Mouse (Mus musculus): ENCODE measurements around the gene Agrp.

Agrp gene

GRCm38 (mm10) chr8:105550083-105550482 lies 87.1 kb downstream of the Agrp start:
- DNase-seq (ENCODE audit: low read depth, low spot score) = no peak

- no peak for DNase-seq (ENCODE audit: low read depth, low spot score)
Observed at GRCm38 (mm10) chr8:105549506-105549905, 87.7 kb downstream of the Agrp start.

DNA sequence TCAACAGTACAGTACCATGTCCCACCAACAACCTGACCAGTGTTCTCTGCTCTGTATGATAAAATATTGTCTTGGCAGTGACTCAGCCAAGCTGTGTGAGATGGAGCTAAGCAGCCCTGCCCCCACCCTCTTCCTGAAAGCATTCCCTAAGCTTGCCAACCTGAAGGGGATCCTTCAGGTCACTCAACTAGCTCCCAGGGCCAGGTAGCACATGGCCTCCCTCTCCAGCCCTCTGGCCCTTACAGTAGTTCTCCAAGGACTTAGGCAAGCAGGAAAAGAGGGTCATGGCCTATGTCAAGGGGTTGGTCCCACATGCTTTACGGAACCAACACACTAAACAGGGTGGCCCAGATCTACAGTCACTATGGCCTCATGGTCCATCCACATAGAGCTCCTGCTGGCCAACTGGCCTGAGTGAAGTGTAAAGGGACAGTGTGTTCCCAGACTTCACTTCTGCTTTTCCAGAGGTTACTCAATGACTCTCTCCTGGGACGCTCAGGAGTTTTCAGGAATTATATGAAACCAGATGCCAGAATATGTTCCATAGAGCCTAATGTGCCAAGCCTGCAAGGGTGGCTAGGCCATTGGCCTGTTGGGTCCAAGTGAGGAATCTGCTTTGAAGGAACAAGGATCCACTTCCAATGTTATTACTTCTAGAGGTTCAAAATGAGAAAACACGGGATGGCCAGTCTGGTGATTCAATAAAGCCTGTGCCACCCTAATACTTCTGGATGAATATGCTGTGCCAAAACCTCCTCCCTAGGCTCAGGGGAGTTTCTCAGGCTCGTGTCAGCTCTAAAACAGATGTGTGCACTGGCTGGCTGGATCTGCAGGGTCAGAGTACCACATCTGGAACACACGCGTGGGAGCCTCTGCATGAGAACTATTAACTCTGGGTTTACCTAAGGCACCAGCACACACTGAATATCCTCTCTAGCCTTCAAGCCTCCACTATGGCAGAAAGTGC lies 90.5 kb downstream of the Agrp start:
- peak; percentile 78 for DNase-seq (ENCODE audit: low read depth, low spot score)

GRCm38 (mm10) chr8:105545249-105545648 lies 91.9 kb downstream of the Agrp start:
- DNase-seq (ENCODE audit: low read depth, low spot score) = no peak

DNA sequence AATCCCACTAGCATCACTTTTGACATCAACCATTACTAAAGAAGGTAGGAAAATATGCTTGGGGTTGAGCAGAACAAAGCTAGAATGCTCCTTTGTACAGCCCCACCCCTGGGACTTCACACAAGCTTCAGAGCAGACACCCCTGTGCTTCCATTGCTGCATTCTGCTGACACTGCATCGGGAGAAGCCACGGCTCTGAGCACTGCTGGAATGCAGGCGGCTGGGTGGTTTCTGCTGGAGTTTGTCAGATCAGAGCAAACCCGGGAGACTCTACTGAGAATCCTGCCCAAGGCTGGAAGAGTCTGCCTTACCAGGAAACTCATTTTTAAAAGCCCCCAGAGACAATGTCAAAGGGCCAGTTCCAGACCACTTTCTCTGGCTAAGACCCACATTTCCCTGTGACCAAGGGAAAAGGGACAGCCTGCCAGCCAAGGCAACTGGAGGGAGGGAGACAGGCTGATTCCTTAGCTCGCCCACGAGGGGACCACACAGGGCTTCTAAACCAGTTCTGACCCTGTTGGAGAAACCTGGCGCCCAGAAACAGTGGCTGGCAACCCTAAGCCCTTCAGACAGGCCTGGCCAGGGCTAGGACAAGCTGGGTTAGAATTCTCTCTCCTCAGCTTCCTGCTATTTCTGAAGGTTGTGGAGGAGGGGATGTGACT lies 92.5 kb downstream of the Agrp start:
- peak; percentile 57 for DNase-seq (ENCODE audit: low read depth, low spot score)

- DNase-seq (ENCODE audit: low read depth, low spot score) = no peak
Observed at GRCm38 (mm10) chr8:105543703-105544102, 93.5 kb downstream of the Agrp start.

GRCm38 (mm10) chr8:105542808-105543207 lies 94.4 kb downstream of the Agrp start:
- no peak for DNase-seq (ENCODE audit: low read depth, low spot score)

GRCm38 (mm10) chr8:105542032-105542656 lies 95.0 kb downstream of the Agrp start:
- DNase-seq (ENCODE audit: low read depth, low spot score) = no peak

GRCm38 (mm10) chr8:105538940-105539339 lies 98.3 kb downstream of the Agrp start:
- no peak for DNase-seq (ENCODE audit: low read depth, low spot score)

DNA sequence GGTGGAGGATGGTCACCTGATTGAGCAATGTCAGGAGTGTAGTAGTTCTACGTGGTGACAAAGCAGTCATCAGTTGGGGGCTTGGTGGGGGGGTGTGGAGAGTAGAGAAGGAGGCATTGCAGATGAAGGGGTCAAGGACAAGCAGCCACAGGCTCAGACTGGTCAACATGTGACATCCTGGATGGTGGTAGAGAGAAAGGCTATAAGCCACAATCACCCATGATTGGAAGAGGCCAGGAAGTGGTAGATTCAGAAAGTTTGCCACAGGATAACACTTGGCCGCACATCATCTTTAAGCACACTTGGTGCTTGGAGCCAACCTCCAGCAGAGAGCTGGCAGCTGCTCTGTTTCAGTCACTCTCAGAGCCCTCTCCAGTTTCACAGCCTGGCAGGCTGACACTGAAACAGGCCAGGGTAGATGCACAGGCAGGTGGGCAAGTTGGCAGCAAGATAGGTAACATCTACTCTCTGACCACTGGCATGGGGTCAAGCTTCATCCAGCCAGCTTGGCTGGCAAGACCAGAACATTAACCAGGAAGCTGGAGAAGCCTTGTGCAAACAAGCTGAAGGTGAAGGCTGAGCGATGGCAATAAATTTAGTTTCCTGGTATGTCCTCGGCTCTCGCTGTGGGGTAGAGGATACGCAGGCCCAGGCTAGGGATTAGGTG lies 100.0 kb downstream of the Agrp start:
- DNase-seq (ENCODE audit: low read depth, low spot score) = peak; percentile 95

- no peak for DNase-seq (ENCODE audit: low read depth, low spot score)
Observed at GRCm38 (mm10) chr8:105536546-105536945, 100.6 kb downstream of the Agrp start.

- peak; percentile 65 for DNase-seq (ENCODE audit: low read depth, low spot score)
Observed at GRCm38 (mm10) chr8:105533892-105534329, 103.3 kb downstream of the Agrp start.

DNA sequence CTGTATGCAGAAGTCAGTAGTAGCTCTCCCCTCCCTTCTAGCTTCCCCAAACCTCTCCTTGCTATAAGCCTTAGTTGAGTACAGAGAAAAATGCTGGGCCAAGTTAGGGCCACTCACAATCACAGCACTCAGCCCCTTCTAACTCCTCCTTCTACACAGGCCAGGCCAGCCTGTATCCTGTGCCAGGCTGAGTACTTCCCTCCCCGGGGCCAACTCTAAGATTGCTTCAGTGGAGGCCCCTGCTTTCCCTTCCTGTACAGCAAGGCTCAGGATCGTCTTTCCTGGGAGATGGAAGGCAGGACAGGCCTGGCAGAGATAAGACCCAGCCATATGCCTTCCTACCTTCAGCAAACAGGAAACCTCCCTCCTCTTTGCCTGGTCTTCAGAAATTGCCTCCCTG lies 103.8 kb downstream of the Agrp start:
- no peak for DNase-seq (ENCODE audit: low read depth, low spot score)

DNA sequence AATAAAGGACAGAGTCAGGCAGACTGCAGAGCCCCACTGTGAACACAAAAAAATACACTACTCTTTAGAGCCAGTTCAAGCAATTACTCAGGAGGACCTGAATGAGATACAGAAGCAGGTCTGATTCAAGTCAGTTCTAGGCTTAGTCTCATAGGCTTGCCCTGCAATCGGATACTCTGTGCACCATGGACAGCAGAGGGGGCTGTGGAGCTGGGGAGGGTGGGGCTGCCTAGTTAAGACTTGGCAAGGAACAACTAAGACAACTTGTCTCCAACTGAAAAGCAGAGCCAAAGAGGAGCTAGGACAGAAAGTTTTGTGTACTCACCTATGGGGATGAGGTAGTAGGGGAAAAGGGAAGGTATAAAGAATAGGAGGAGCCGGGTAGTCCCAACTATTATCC lies 105.4 kb downstream of the Agrp start:
- peak; percentile 71 for DNase-seq (ENCODE audit: low read depth, low spot score)

DNA sequence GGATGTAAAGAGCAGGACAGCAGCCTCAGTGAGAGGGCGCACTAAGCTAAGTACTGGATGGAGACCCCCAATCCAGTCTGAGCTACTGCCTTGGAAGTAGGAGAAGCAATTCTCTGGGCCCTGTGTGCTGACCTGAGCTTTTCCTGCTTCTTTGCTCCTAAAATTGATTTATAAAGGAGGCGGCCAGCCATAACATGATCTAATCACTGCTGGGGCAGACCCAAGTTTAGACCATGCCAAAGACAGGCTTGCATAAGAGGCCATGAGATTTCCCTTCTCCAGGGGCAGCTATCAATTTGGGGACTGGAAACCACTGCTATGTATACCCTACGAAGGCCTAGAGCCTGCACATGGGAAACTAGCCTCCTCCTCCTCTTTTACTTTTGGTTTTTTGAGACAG lies 107.9 kb downstream of the Agrp start:
- peak; percentile 59 for DNase-seq (ENCODE audit: low read depth, low spot score)

GRCm38 (mm10) chr8:105528206-105528605 lies 109.0 kb downstream of the Agrp start:
- no peak for DNase-seq (ENCODE audit: low read depth, low spot score)

- peak; percentile 60 for DNase-seq (ENCODE audit: low read depth, low spot score)
Observed at GRCm38 (mm10) chr8:105527110-105527509, 110.1 kb downstream of the Agrp start.

GRCm38 (mm10) chr8:105522890-105523289 lies 114.3 kb downstream of the Agrp start:
- DNase-seq (ENCODE audit: low read depth, low spot score) = no peak

DNA sequence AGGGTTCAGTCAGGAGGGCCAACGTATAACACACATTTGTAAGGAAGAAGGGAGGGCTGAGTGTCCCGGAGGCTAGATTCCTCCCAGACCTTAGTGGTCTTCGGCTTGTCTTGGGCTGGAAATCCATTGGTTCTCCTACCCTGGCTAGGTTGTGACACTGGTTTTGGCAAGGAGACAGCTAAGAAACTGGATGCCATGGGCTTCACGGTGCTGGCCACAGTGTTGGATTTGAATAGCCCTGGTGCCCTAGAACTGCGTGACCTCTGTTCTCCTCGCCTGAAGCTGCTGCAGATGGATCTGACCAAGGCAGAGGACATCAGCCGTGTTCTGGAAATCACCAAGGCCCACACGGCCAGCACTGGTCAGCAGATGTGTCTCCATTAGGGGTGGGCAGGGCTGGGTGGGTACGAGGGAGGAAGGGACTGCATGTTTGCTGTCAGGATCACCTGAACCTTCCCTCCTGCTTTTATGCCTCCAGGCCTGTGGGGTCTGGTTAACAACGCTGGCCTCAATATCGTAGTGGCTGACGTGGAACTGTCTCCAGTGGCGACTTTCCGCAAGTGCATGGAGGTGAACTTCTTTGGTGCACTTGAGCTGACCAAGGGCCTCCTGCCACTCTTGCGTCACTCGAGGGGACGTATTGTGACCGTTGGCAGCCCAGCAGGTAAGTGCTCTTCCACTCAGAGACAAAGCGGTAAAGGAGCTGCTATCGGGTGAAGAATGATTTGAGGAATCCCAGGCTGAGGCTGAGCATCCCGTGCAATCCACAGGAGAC lies 115.0 kb downstream of the Agrp start:
- no peak for DNase-seq (ENCODE audit: low read depth, low spot score)

GRCm38 (mm10) chr8:105521061-105521460 lies 116.1 kb downstream of the Agrp start:
- no peak for DNase-seq (ENCODE audit: low read depth, low spot score)

DNA sequence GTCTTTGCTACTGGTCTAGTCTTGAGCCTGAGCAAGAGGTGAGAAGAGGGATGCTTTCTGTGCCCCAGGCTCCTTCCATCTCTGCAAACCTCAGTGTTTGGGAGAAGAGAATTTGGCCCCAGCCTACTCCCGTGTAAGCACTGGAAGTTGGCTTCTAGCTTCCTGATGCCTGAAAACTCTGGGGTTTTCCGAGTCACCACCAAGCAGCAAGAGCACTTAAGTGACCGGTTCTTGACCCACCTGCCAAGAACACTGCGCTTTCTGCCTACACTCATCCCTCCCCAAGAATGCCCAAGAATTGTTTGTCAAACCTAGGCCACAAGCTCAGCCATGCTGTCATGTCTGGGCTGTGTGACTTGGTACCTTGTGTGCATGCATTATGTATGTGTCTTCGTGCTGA lies 116.7 kb downstream of the Agrp start:
- DNase-seq (ENCODE audit: low read depth, low spot score) = no peak
